Mouse (Mus musculus) layer of hippocampus, postnatal 14 days (tissue): ENCODE data around the gene Epb41l1. TPM values are rescaled to one million over a fixed set of nuclear protein-coding genes. Genes with fewer than 3 reads are reported as not detected.
"Not testable (repeated sequence)": the region's sequence is repeated elsewhere in the genome, so short reads cannot be mapped to it uniquely, and the experiment has no call there.

Source experiments
- DNase-seq, 2 experiments: peaks; one replicate each; pipeline ENCODE4 v3.0.0; 2021 to 2022; ENCODE audit warnings: low spot score in 2 of 2, mixed read lengths in 1 of 2
- long read RNA-seq, 2 experiments: library from polyadenylated mRNA; stranded (forward); transcript quantifications; one replicate each; pipeline ENCODE4 v2.0.0; 2021
- total RNA-seq, 2 experiments: library from RNA; stranded (reverse); gene quantifications; 2 replicates each; pipeline ENCODE4 v1.2.3; 2021

The Epb41l1 gene
- total RNA-seq, result 100 to 1,000 TPM; 299 to 316 TPM
- long read RNA-seq, experiment 1, full-length matches to known transcripts, result 25 of 103 reads
- long read RNA-seq, experiment 1, partial matches to known transcripts, result 65 of 103 reads
- long read RNA-seq, experiment 1, other reads (novel, unspliced or antisense), result 13 of 103 reads
- long read RNA-seq, experiment 2, full-length matches to known transcripts, result 31 of 177 reads
- long read RNA-seq, experiment 2, partial matches to known transcripts, result 102 of 177 reads
- long read RNA-seq, experiment 2, other reads (novel, unspliced or antisense), result 44 of 177 reads

DNA sequence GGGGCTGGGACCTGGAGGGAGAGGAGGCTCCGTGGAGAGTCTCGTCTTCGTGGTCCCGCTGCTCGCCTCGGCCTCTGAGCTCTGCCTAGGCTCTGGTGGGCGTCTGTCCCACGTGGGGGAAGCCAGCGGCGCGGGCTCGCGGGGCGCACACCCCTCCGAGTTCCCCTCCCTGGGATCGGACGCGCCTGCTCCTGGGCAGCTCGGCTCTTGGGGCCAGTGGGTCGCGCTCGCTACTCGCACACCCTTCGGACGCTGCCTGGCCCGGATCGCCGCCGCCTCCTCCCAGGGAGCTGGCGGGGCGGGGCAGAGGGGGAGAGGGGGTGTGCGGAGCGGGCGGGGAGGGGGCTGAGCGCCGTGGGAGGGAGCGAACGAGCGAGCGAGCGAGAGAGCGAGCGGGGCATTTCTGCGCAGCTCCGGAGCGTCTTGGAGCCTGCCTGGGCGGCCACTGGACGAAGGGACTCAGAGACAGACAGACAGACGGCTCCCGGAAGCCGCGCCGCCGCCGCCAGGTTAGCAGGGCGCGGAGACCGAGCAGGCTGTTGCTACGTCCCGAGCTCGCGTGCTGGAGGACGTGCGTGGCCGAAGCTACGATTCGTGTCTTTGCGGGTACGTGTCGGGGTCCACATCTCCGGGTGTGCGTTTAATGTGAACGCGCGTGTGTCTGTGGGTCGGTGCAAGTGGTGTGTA is at the start of gene Epb41l1:
Gene Epb41l1 (plus strand): TSS at position 216 of the 687 bp plus-strand sequence.
- peak; percentile 35 to 40 for DNase-seq

DNA sequence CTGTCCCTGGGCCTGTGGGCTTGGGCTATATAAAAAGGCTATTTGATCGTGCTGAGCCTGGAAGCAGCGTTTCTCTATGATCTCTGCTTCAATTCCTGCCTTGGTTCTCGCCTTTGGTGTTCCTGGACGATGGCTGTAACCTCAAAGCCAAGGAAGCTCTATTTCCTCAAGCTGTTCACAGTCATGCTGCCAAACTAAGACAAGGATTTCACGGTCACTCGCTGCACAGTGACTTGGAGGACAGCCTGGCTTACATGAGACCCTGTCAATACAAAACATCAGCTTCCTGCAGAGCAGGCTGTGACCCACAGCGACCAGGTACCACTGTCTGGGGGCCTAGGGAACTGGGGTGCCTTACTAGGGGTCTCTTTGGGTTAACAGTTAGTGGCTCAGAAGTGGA is 43.8 kb upstream of the Epb41l1 start:
- DNase-seq, result no peak

DNA sequence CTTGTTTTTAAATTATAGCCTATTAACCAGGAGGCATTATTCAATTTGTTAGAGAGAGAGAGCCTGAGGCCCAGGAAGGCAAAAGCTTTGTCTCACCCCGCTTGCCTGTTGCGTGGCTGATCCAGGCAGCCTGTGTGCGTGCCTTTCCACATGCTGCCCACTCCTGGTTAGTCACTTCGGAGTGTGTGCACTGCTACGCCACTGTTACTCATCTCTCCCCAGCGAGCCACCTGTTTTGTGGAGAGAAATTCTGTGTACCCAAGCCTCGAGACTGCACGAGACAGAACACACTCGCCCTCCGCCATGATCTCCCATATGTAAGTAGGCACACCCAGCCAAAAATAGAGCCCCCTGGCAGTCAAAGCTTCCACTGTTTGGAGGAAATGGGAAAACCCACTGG is 40.8 kb upstream of the Epb41l1 start:
- no peak for DNase-seq

DNA sequence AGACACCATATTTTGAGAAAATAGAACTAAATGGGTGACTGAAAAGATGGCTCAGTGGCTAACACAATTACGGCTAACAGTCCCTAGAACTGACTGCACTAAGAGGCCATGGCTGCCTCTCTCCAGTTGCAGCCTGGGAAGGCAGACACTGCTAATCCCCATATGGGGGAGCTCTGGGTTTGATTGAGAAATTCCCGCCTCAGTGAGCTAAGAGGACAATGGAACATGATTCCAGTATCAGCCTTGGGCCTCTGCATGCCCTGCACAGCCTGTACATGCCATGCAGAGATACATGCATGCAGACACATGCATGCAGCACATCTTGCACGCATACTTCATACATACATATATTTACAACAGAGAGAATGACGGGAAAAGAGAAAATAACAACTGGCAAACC is 39.4 kb upstream of the Epb41l1 start:
- DNase-seq, result no peak

DNA sequence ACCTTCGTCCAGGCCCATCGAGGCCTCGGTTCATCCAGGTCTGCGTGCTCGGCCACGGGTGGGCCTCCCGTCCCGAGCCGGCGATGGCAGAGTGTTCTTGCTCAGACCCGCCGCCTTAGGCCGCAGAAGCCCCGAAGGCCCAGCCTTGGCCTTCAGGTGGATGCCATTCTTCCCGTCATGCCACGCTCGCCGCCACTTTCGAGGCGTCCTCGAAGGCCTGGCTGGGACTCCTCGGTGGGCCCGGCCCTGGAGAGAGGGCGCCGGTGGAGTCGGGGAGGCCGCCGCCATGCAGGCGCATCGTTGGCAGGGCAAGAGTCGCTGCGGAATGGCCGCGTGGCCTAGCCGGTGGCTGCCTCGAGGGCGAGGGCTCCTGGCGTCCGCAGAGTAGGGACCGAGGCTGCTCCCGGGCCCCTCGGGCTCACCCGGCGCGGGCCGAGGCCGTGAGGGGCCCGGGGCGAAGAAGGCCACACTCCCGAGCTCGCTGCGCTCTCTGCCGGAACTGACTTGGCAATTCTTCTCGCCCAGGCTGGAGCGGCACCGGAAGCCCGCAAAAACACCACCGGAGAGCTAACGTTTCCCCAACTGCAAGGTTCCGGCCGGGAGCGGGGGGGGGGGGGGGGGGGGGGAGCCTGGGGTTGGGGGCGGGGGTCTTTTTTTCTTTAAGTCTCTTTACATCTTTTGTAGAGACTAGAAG is 28.1 kb upstream of the Epb41l1 start:
- DNase-seq, result peak; percentile 58 to 70

DNA sequence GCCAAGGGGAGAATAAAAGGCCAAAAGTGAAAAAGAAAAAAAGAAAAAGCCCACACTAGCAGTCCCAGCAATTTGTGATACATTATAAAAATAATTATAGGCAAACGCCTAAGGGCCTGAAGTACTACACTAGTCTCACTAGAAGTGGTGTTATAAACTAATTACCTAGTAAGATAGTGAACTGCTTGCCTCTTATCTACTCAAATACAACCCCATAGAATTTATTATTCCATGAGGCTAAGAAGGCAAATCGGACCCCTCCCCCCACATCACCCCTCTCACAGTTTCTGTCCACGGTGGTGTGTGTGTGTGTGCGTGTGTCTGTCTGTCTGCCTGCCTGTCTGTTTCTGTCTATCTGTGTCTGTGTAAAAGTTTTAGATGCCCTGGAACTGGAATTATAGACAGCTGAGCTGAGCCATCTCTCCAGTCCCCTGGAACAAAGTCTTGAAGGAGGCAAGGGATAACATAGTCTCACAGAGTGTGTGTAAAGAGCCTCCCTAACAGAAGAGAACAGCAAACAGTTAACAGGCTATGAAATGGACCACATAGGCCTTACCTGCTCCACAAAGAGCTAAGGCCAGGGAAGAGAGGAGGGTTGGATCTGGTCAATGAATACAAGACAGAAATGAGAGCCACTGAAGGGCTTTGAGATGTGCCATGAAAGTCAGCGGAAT is 27.4 kb upstream of the Epb41l1 start:
- no peak for DNase-seq

DNA sequence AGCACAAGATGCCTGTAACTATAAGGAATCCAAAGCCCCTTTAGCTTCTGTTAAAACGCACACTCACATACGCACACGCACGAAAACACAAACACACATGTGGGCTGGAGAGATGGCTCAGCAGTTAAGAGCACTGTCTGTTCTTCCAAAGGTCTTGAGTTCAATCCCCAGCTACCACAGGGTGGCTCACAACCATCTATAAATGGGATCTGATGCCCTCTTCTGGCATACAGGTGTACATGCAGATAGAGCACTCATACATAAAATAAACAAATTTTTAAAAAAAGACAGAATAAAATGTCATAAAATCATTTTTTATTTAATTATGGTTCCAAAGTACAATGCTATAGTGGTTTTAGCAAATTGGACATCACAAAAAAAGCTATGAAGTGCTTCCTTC is 26.4 kb upstream of the Epb41l1 start:
- no peak for DNase-seq

DNA sequence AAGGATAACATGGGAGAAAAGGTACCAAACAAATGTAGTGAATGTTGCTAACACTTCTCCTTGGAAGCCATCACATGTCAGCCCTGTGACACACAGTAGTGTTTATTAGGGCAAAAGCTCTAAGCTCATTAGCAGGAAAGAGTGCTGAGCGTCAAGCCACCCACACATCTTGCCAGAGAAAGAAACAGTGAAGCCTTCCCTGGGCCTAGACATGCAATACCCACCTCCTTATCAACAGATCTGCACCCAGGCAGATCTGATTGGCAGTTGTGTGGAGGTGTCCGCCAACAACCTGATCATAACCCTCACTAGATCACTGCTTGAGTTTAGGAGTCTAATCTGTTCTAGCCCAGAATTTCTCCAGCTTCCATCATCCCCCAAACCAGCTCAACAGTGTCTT is 24.6 kb upstream of the Epb41l1 start:
- no peak for DNase-seq

DNA sequence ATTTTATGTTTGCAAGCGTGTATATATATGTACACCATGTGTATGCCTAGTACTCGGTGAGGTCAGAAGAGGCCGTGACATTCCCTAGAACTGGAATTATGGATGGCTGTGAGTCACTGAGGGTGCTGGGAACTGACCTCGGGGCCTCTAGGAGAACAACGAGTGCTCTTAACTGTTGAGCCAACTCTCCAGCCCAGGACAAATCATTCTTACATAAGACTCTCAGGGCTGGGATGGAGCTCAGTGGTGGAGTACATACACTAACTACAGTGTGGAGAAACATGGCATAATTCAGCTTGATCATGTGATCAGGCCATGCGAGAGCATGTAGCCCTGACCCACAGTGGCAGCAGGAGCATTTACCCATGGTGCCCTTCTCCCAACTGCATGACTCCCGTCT is 22.7 kb upstream of the Epb41l1 start:
- DNase-seq, result no peak

DNA sequence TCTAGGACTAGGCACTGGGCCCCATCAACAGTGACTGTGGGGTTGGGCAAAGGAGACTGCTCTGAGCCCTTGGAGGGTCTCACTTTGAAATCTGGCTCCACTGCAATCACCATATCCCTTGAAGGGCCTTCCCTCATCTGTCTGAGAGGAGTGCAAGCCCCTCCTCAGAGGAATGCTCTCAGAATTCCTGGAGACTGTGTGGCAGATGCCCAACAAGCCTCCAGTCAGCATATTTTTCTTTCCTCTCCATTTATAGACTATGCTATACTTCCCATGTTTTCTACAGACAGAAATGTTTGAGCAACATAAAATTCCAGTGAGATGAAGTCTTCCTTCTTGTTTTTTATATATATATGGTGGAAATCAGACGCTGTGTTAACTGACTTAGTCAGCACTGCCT is 21.2 kb upstream of the Epb41l1 start:
- DNase-seq, result no peak

DNA sequence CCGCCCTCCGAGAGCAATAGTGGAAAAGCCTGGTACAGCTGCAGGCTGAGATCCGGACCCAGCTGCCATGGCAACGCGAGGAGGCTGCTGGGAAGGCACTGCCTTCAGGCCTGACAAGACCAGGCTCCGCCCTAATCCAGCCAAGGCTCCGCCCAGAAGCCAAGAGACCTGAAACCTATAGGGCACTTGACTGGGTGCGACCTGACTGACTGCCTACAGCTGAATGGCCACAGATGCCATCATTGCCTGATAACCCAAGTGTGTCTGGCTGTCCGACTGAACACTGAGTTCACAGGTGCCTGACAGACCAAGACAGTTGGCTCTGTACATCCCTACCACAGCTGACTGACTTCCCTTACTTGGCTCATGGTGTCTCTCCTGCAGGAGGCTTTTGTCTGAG is 19.4 kb upstream of the Epb41l1 start:
- DNase-seq, result peak; percentile 45 to 56

DNA sequence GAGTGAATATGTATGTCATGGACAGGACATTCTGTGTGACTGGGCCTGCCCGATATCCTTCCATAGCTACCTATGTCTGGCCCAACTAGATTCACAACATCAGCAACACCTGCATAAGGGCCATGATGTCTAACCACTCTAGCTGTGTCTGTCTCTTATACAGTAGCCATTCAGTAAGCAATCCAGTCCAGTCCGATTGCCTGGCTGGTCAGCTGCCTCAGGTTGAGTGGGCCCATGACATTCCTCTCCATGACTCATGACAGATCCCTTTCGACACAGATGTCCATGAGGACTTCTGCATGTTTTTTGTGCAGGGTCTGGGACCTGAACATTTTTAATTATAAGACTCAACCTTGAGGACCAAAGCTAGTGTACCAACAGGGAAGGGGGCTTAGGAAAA is 18.7 kb upstream of the Epb41l1 start:
- no peak for DNase-seq

DNA sequence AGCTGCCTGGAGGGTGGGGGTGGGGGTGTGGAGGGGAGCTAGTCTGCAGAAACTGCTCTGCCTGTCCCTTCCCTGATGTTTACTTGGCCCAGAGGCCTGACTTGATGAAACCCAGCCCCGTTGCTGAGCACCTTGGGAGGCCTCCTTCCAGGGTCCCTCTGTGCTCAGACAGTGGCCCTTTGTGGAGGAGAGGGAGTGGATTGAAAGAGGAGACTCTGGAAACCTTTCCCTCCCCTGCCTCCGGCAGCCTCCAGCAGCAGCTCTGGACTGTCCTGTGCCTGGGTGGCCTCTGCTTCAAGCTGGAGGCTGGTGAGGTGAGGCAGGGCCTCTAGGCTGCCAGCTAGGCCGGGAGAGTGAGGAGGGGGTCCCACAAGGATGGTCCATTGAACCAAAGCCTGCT is 13.7 kb upstream of the Epb41l1 start:
- no peak for DNase-seq

DNA sequence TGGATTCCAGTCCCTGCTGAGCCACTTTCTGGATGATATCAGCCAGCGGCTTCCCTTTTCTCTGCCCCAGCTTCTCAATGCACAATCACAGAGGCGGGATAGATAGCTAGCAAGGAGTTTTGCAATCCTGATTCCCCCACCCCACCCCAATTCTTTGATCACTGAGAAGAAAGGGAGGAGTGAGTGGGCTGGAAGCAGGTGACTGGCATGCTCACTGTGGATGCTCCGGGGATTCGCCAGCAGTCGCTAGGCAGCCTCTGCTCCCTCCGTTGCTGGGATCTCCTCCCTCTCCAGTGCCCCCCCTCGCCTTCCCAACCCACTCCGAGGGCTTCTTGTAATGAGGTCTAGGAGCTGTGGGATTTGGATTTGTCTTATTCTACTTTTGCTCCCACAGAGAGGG is 12.5 kb upstream of the Epb41l1 start:
- peak in 1 of 2 experiments; percentile 45 for DNase-seq

DNA sequence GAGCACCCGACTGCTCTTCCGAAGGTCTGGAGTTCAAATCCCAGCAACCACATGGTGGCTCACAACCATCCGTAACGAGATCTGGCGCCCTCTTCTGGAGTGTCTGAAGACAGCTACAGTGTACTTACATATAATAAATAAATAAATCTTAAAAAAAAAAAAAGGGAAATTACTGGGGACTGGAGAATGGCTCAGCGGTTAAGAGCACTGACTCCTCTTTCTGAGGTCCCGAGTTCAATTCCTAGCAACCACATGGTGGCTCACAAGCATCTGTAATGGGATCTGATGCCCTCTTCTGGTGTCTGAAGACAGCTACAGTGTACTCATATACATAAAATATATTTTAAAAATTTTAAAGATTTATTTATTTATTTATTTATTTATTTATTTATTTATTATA is 9.4 kb upstream of the Epb41l1 start:
- DNase-seq, result not testable (repeated sequence)

DNA sequence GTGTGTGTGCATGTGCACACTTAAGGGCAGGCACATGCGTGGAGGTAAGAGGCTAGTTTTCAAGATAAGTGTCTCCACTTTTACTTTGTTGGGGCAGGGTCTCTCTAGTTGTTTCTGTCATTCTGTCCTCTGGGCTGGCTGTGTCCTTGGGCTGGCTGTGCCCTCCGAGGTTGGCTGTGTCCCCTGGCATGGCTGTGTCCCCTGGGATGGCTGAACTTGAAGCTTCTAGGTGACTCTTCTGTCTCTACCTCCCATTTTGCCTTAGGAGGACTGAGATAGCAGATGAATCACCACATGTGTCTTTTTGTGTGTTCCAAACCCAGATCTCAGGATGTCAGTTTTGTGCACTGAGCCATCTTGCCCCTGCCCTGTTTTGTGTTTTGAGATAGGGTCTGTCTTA is 5.7 kb upstream of the Epb41l1 start:
- DNase-seq, result no peak

DNA sequence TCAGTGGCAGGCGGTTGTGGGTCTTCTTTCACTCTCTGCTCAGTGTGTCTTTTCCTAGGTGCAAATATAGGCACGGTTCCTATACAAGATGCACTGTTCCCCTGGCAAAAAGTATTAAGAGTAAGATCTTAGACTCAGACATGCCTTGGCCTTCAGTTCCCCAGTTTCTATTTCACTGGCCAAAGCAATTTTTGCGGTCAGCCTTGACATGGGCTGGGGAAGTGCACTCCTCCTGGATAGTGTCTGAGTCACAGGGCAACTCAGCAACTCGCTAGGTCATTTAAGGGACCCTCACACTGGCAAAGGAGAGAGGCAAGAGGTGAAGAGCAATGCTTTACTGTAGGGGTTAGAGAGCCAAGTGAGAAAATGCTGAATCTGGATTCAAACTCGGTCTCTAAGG is 5.0 kb upstream of the Epb41l1 start:
- DNase-seq, result no peak

DNA sequence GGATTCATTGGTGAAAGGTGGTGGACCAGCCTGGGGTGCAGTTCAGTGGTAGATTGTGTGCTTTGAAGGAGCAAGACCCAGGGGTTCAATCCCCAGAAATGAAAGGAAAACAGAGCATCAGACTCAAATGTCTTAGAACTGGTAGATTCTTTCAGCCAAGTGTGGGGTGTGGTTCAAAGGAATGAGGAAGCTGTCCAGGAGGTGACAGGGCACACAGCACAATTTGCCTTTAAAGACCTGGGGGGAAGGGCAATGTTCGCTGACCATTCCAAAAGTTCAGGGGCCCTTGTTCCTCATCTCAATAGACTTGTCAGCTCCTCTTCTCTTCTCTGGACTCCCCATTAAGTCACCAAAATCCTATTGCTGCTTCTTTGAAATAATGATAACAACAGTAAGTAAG is 3.5 kb upstream of the Epb41l1 start:
- no peak for DNase-seq

DNA sequence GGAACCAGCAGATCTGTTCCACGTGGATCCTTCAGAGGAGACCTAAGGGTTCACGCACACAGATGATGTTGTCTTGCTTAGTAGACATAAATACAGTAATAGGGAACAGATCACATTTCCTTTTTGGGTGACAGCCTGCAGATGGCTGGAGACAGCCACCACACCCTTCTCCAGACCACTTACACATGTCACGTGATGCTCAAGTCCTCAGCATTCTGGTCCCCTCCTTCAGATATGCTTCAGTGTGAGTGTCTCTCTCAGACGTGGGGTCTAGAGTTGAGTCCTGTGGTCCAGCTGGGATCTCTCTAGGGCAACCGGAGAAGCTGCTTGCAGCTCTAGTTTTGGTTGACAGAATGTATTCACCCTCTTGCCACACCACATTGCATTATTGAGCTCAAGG is 2.2 kb upstream of the Epb41l1 start:
- DNase-seq, result no peak

DNA sequence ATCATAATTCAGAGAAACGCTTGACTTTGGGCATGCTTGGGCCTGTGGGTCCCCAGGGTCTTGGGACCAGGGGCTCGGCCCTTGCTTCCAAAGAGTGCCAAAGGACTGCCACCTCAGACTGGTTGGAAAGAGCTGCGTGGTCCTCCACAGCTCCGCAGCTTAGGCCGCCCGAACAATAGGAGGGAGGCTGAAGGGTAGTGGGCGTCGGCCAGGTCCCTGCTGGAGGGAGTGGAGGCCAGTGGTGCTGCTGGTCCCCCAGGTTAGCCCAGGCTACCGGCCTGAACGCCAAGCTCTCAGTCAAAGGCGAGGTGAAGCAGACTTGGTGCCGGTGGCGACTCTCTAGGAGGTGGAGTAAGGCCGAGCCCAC is 399 bp upstream of the Epb41l1 start:
- no peak for DNase-seq

DNA sequence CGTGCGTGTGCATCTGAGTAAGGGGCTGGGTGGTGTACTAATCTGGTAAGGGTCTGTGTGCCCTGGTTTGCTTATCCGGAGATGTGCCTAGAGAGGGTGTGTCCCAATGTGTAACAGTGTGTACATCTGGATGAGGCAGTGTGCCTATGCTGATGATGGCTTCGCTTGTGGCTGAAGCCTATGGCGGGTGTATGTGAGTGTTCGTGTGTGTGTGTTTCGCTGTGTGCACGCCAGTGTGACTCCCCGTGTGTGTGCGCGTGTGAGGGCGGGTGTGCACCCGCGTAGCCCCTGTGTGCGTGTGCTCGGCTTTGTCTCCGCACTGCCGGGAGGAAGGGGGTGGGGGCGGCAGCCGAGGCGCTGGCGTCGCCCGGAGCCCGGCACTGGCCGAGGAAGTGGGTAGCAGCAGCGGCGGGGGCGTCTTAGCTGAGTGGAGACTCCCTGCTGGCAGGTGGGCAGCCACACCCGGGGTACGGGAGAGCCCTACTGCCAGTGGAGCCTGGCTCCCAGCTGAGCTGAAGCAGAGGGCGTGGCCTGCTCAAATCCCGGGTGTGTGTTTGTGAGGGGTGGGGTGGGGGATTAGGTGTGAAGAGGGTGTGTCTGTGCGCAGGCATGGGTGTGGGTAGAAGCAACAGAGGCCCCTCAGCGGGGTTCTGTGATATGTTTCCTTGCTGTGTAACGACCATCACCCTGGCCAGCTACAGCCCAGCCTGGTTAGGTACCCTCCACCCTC is 837 bp downstream of the Epb41l1 start:
- peak; percentile 45 to 50 for DNase-seq
